Mouse (Mus musculus) mesoderm, embryonic 11.5 days (tissue): Measurements from ENCODE around the gene Mmp7.

ENCODE experiments used
- DNase-seq: peaks from one replicate; pipeline ENCODE4 v3.0.0-alpha.2; 2012; ENCODE audit warnings: low read depth, low spot score

Mmp7 gene

GRCm38 (mm10) chr9:7744156-7744555 is 52.3 kb downstream of the Mmp7 start:
- DNase-seq: no peak

- DNase-seq: no peak
These were observed 57.0 kb downstream of the Mmp7 start for GRCm38 (mm10) chr9:7748881-7749280.
